Mouse (Mus musculus) layer of hippocampus, postnatal 10 days (tissue): ENCODE results near the gene Mab21l3. TPM values are rescaled to one million over a fixed set of nuclear protein-coding genes. Genes with fewer than 3 reads are reported as not detected.

Experiments used
- total RNA-seq, 2 experiments: library from RNA; stranded (reverse); gene quantifications; 2 replicates each; pipeline ENCODE4 v1.2.3; 2021

Mab21l3 gene
- total RNA-seq, 2 experiments from 2014 or later = 0.18 to 0.30 TPM

Other genes starting within 250 kb of the Mab21l3 start
- gene Atp1a1, start 244.3 kb downstream of the Mab21l3 start, total RNA-seq = 100 to 1,000 TPM; 367 to 390 TPM
- gene Slc22a15, start 75.5 kb upstream of the Mab21l3 start, total RNA-seq = 10 to 100 TPM; 13.2 to 16.6 TPM
- gene Nhlh2, start 161.1 kb upstream of the Mab21l3 start, total RNA-seq = 1 to 10 TPM; 4.4 to 4.9 TPM
- 1 to 10 TPM; 1.4 to 1.7 TPM for gene Casq2, start 237.5 kb upstream of the Mab21l3 start, total RNA-seq